Mouse (Mus musculus) embryonic facial prominence, embryonic 11.5 days (tissue): ENCODE measurements around the gene Litaf. TPM values are rescaled to one million over a fixed set of nuclear protein-coding genes. Genes with fewer than 3 reads are reported as not detected.

Experiments used
- ATAC-seq: fragments of 200-750 bp; cut with Nextera tagmentation; replicated peaks from 2 replicates; pipeline ENCODE4 v1.8.0; 2017; ENCODE audit warnings: low read depth; ENCODE audit not compliant: insufficient number of reproducible peaks, low FRiP score, low TSS enrichment
- DNase-seq: peaks from one replicate; pipeline ENCODE4 v3.0.0-alpha.2; 2015; ENCODE audit warnings: low spot score
- H3K27ac ChIP-seq: fragments of 300-500 bp; sonication (generic); replicated peaks from 2 replicates; pipeline ENCODE4 v1.5.1; 2014; ENCODE audit warnings: mild to moderate bottlenecking, low read depth, low read length, control low read depth
- H3K27me3 ChIP-seq: fragments of 300-500 bp; sonication (generic); 2 replicates; pipeline ENCODE4 v1.6.1; 2014; ENCODE audit warnings: mild to moderate bottlenecking, low read length, moderate library complexity, mixed read lengths; ENCODE audit not compliant: control insufficient read depth, insufficient read depth
- H3K36me3 ChIP-seq: fragments of 300-500 bp; sonication (generic); replicated peaks from 2 replicates; pipeline ENCODE4 v1.6.1; 2014; ENCODE audit warnings: low read depth, mild to moderate bottlenecking, low read length, moderate library complexity, mixed read lengths; ENCODE audit not compliant: control insufficient read depth, insufficient read depth
- H3K4me1 ChIP-seq: fragments of 300-500 bp; sonication (generic); 2 replicates; pipeline ENCODE4 v1.6.1; 2014; ENCODE audit warnings: low read length, mixed read lengths; ENCODE audit not compliant: control insufficient read depth, insufficient read depth
- H3K4me2 ChIP-seq: fragments of 300-500 bp; sonication (generic); 2 replicates; pipeline ENCODE4 v1.6.1; 2014; ENCODE audit warnings: low read depth, mild to moderate bottlenecking, control low read depth, low read length, moderate library complexity
- H3K4me3 ChIP-seq: fragments of 300-500 bp; sonication (generic); 2 replicates; pipeline ENCODE4 v1.5.1; 2014; ENCODE audit warnings: low read depth, low read length, control low read depth
- H3K9ac ChIP-seq: fragments of 300-500 bp; sonication (generic); replicated peaks from 2 replicates; pipeline ENCODE4 v1.6.1; 2014; ENCODE audit warnings: mild to moderate bottlenecking, control low read depth, low read length
- H3K9me3 ChIP-seq: fragments of 300-500 bp; sonication (generic); replicated peaks from 2 replicates; pipeline ENCODE4 v1.6.1; 2016; ENCODE audit warnings: mild to moderate bottlenecking, low read length, inconsistent platforms, mixed read lengths; ENCODE audit not compliant: control insufficient read depth
- WGBS: fragments of 180-500 bp; shearing (Covaris S2); extraction: QIAGEN DNeasy Blood & Tissue Kit; methylation state at CpG from one replicate; pipeline ENCODE4 v1.1.7; 2014; 5-methylcytosine and 5-hydroxymethylcytosine counted together
- polyA plus RNA-seq: library from polyadenylated mRNA; unstranded; fragments of >200 nt; fragmentation: Nextera tagmentation; extraction: Ambion mirVana; gene quantifications from 2 replicates; pipeline ENCODE4 v1.2.1, GENCODE M21; 2014

Litaf gene
- polyA plus RNA-seq, 1 experiment from 2014 or later: 92.5 TPM

DNA sequence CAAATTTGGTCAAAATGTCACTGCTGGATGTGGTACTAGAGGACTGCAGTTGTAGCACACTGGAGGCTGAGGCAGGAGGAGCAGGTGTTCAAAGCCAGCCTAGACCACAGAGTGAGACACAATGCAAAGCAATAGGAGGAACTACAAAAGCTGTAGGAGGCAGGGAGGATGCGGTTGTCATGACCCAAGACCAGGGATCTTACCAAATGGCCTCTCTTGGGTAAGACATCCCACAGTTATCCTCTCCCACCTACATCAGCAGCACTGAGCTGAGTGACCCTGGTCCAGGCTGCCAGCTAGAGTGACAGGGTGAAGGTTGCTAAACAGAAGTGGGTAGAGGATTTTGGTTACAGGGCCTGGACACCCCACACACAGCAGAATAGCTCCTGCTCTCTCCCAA lies 138.9 kb downstream of the Litaf start:
- H3K9ac ChIP-seq: no peak overlapping the region

DNA sequence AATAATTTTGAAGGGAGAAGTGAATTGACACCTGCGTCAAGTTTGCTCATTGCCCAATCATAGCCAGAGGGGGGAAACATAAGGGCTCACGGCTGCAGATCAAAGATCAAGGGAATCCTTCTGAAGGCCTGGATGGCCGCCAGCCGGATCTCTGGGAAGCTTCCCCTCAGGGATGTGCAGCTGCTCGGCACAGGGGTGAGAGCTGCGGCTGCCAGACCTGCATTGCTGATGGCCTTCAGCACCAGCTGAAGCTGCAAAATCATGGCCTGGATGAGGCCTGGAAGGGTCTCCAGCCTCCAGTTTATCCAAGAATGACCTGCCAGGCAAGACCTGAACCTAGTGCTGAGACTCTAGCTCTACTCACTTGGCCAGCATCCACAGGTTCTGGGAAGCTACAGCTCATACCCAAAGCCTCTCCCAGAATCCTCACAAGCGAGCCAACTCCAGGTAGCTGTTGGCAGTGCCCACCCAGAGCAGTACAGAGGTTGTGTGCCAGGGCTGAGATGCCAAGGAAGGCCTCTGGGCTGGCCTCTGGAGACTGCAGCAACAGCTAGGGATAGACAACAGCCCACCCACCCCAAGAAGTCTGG lies 140.3 kb downstream of the Litaf start:
- H3K27me3 ChIP-seq: no peaks in the 10 kb centered on the region
- DNase-seq (no peak), ATAC-seq (no peak)
- no peaks in the 10 kb centered on the region for H3K4me1 ChIP-seq
- no peak overlapping the region for H3K4me2 ChIP-seq
- H3K9me3 ChIP-seq: no peaks in the 10 kb centered on the region
- H3K4me3 ChIP-seq: no peak overlapping the region
- WGBS: 45% methylated on average over 7 of the region's 7 CpGs
- no peak overlapping the region for H3K9ac ChIP-seq
- no peak overlapping the region for H3K27ac ChIP-seq
- no peaks in the 10 kb centered on the region for H3K36me3 ChIP-seq

More for the DNA sequence above, 138.9 kb downstream of the Litaf start:
- 80% methylated on average over 1 of the region's 1 CpGs for WGBS
- no peaks in the 10 kb centered on the region for H3K27me3 ChIP-seq
- H3K36me3 ChIP-seq: no peaks in the 10 kb centered on the region
- no peaks in the 10 kb centered on the region for H3K4me1 ChIP-seq
- no peaks in the 10 kb centered on the region for H3K9me3 ChIP-seq
- no peak overlapping the region for H3K4me2 ChIP-seq
- no peak overlapping the region for H3K4me3 ChIP-seq
- no peak overlapping the region for H3K27ac ChIP-seq
- no peak for ATAC-seq
- no peak for DNase-seq

- Histone ChIP-seq H3K4me3 (no peak overlapping the region), H3K36me3 (no peaks in the 10 kb centered on the region), H3K4me2 (no peak overlapping the region), H3K9me3 (no peaks in the 10 kb centered on the region), H3K27ac (no peak overlapping the region), H3K4me1 (no peaks in the 10 kb centered on the region), H3K9ac (no peak overlapping the region), H3K27me3 (no peaks in the 10 kb centered on the region)
- ATAC-seq: no peak
- 74% methylated on average over 5 of the region's 5 CpGs for WGBS
- no peak for DNase-seq
These were observed 142.4 kb downstream of the Litaf start for GRCm38 (mm10) chr16:10923561-10923960.

DNA sequence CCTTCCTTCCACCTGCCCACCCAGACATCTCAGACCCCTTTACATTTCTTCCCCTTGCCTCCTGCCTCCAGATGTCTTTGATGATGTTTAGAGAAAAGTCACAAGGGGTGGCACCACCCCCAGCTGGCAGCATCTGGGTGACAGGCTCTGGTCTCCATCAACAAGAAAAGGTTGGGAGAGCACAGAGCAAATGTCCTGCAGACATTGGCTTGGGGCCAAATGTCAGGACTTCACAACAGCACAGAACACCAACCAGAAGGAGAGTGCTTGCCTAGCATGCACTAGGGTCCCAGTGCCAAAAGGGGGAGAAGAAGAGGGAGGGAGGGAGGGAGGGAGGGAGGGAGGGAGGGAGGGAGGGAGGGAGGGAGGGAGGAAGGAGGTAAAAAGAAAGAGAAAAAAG lies 146.1 kb downstream of the Litaf start:
- no peak overlapping the region for H3K4me2 ChIP-seq
- no peak for ATAC-seq
- no peaks in the 10 kb centered on the region for H3K4me1 ChIP-seq
- no peaks in the 10 kb centered on the region; the same call in 1 of the 2 replicates for H3K9me3 ChIP-seq
- H3K27me3 ChIP-seq: no peaks in the 10 kb centered on the region
- no peak overlapping the region for H3K27ac ChIP-seq
- no peak for DNase-seq
- H3K9ac ChIP-seq: no peak overlapping the region
- no peak overlapping the region for H3K4me3 ChIP-seq
- no peaks in the 10 kb centered on the region for H3K36me3 ChIP-seq

GRCm38 (mm10) chr16:10916271-10916670 lies 149.7 kb downstream of the Litaf start:
- Histone ChIP-seq H3K9me3 (no peaks in the 10 kb centered on the region; the same call in 1 of the 2 replicates), H3K36me3 (no peaks in the 10 kb centered on the region), H3K4me1 (no peaks in the 10 kb centered on the region), H3K4me3 (no peak overlapping the region), H3K27me3 (no peaks in the 10 kb centered on the region), H3K9ac (no peak overlapping the region), H3K27ac (no peak overlapping the region), H3K4me2 (no peak overlapping the region)
- ATAC-seq (peak; percentile 40; the same call in 1 of the 2 replicates), DNase-seq (peak; percentile 65)
- 56% methylated on average over 3 of the region's 3 CpGs for WGBS

DNA sequence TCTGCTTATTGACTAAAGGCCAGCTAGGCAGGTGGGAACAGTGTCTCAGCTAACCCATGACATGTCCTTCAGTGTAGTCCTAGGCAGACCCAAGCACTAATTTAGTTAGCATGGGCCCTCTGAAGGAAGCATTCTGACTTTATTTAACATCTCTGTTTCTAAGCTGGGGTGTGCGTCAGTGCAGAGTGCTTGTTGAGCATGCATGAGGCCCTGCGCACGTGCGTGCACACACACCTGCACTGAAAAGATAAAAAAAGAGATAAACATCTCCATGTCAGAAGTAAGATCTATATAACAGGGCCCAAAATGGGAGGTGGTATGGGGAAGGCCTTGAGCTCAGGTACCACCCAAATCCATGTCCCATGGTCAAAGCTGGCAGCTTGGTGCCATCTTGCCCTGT lies 150.9 kb downstream of the Litaf start:
- H3K4me2 ChIP-seq: no peak overlapping the region
- no peaks in the 10 kb centered on the region; the same call in 1 of the 2 replicates for H3K9me3 ChIP-seq
- 90% methylated on average over 4 of the region's 4 CpGs for WGBS
- H3K4me3 ChIP-seq: no peak overlapping the region
- H3K4me1 ChIP-seq: no peaks in the 10 kb centered on the region
- ATAC-seq: no peak
- no peaks in the 10 kb centered on the region for H3K36me3 ChIP-seq
- no peak overlapping the region for H3K9ac ChIP-seq
- no peaks in the 10 kb centered on the region for H3K27me3 ChIP-seq
- no peak overlapping the region for H3K27ac ChIP-seq
- DNase-seq: no peak

DNA sequence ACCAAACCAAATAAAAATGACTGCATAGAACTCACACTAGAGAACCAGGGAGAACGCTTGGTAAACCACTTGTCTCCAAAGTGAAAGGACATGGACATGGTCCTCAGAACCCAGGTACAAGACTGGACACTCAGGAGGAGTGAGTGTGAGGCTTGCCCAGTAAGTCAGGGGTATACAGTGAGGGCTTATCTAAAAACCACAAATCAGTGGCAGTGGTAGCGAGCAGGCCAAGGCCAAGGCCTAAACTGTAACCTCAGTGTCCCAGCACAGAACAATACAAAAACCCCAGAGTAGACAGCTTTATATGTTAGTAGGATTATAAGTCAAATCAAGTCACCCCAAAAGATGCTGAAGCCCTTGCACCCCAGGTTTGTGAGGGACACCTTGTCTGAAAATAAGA lies 154.9 kb downstream of the Litaf start:
- ATAC-seq (no peak), DNase-seq (no peak)
- WGBS: 93% methylated on average over 2 of the region's 2 CpGs
- no peaks in the 10 kb centered on the region; the same call in 1 of the 2 replicates for H3K4me1 ChIP-seq
- no peaks in the 10 kb centered on the region for H3K27me3 ChIP-seq
- H3K27ac ChIP-seq: no peak overlapping the region
- no peak overlapping the region for H3K4me3 ChIP-seq
- no peaks in the 10 kb centered on the region for H3K36me3 ChIP-seq
- no peak overlapping the region for H3K9ac ChIP-seq
- H3K9me3 ChIP-seq: no peaks in the 10 kb centered on the region; the same call in 1 of the 2 replicates
- no peak overlapping the region for H3K4me2 ChIP-seq

GRCm38 (mm10) chr16:10910541-10910940 lies 155.4 kb downstream of the Litaf start:
- Histone ChIP-seq H3K9me3 (no peaks in the 10 kb centered on the region; the same call in 1 of the 2 replicates), H3K4me2 (no peak overlapping the region), H3K9ac (no peak overlapping the region), H3K27ac (no peak overlapping the region), H3K4me3 (no peak overlapping the region), H3K36me3 (no peaks in the 10 kb centered on the region), H3K27me3 (no peaks in the 10 kb centered on the region), H3K4me1 (peaks cover 4% of the 10 kb centered on the region)
- 81% methylated on average over 7 of the region's 7 CpGs for WGBS
- DNase-seq (no peak), ATAC-seq (no peak)
